25 mouse cellular contexts compared by ENCODE assay signal in the genomic region with DNA sequence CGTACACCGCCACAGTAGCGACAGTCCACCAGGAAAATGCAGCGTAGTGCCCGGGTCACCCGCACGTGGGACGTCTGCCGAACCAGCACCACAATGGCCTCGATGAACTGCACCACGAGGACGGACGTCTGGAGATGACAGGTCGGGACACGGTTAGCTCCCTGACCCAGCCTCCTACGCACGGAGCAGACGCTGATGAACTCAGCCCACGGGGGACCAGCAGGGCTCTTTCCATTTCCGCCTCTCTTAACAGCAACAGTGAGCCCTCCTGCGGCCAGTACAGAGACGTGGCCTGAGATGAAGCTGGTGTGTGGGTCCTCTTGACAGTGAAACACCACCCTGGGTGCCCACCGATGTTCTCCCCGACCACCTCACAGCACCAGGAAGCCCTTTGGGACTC. TPM values are rescaled to one million over a fixed set of nuclear protein-coding genes. Genes with fewer than 3 reads are reported as not detected.
A peak's percentile ranks its signal among the peaks of the same experiment; 100 is the strongest.
DNase-seq lines count a peak whose midpoint lies in the region; ATAC-seq lines count a peak whose summit lies in the region.
"Had no signal": no experiment of that assay in that cellular context is flagged by ENCODE, and none has a peak within 500 bp of the region (broad histone marks: within the 10 kb centered on the region; RNA-seq: fewer than 3 reads in every experiment).

No protein-coding gene starts in this region.

- no peak overlapping the region for H3K27ac ChIP-seq in intestine, embryonic 16.5 days (ENCODE audit: low read length)
- H3K27ac ChIP-seq: forebrain, embryonic 15.5 days; heart, adult 2 months; heart, embryonic 10.5 days; heart, embryonic 13.5 days; hindbrain, embryonic 13.5 days had no signal

- H3K4me3 ChIP-seq in intestine, embryonic 16.5 days (ENCODE audit: low read length): no peak overlapping the region
- H3K4me3 ChIP-seq: forebrain, embryonic 15.5 days; heart, adult 2 months; heart, embryonic 10.5 days; heart, embryonic 13.5 days; hindbrain, embryonic 13.5 days had no signal

- 89% methylated on average over 24 of the region's 24 CpGs for WGBS in intestine, embryonic 16.5 days

- peak; percentile 94 for DNase-seq in heart, adult 11 months
- no peak for DNase-seq in heart, postnatal 25 days (ENCODE audit: low spot score)
- DNase-seq in kidney, postnatal 10 days: peak; percentile 41
- no peak for DNase-seq in kidney, adult 11 months
- DNase-seq in ZHBTc4 (ENCODE audit: low read depth, low spot score): peak; percentile 19
- DNase-seq: adrenal gland, adult 2 months; adrenal gland, postnatal 14 days; cerebellum, adult 11 months; cerebellum, postnatal 10 days; gastrocnemius, postnatal 25 days; heart, adult 2 months; heart, postnatal 14 days had no signal

- no peak for ATAC-seq in intestine, embryonic 16.5 days
- ATAC-seq: CD4-positive, CD25-positive, alpha-beta regulatory T cell, adult 4 months; forebrain, embryonic 15.5 days; hindbrain, embryonic 16.5 days; inflammation-experienced regulatory T-cells, adult 6 months; intestine, postnatal 0 days; Patski had no signal

- peaks cover 22% of the 10 kb centered on the region for H3K36me3 ChIP-seq in intestine, embryonic 16.5 days (ENCODE audit: control insufficient read depth, insufficient read depth, low read length)

- H3K9ac ChIP-seq in intestine, embryonic 16.5 days (ENCODE audit: low read depth, low read length): no peak overlapping the region
- H3K9ac ChIP-seq: forebrain, embryonic 15.5 days; heart, embryonic 13.5 days; hindbrain, embryonic 13.5 days had no signal

- no peaks in the 10 kb centered on the region for H3K27me3 ChIP-seq in intestine, embryonic 16.5 days (replicated peaks; ENCODE audit: control insufficient read depth, insufficient read depth, low read length)
- H3K27me3 ChIP-seq: forebrain, embryonic 15.5 days; heart, embryonic 13.5 days; hindbrain, embryonic 13.5 days; Patski had no signal

- no peaks in the 10 kb centered on the region for H3K9me3 ChIP-seq in intestine, embryonic 16.5 days (ENCODE audit: control insufficient read depth, low read length)
- H3K9me3 ChIP-seq: forebrain, embryonic 15.5 days; heart, embryonic 10.5 days; heart, embryonic 13.5 days; hindbrain, embryonic 13.5 days had no signal

- no peak overlapping the region for H3K4me2 ChIP-seq in intestine, embryonic 16.5 days (ENCODE audit: low read depth, low read length)
- H3K4me2 ChIP-seq: forebrain, embryonic 15.5 days; heart, embryonic 13.5 days; hindbrain, embryonic 13.5 days had no signal

- H3K4me1 ChIP-seq in intestine, embryonic 16.5 days (ENCODE audit: control insufficient read depth, insufficient read depth, low read length): peaks cover 23% of the 10 kb centered on the region

- intact Hi-C loops in heart, postnatal 25 days (cut with DNase I): loop anchor here (10.0 kb wide), 1 partner anchor 49 kb away; no protein-coding TSS in a partner anchor

RNA-seq across cellular contexts. Expression of a gene that starts 32.6 kb away (rescaled TPM):
- 10 to 100 TPM; 36.0 to 37.9 TPM for total RNA-seq in heart, postnatal 25 days (2021)
- 21.4 and 23.9 TPM in 2 replicates for polyA plus RNA-seq in intestine, embryonic 16.5 days (2015; fragmentation: Nextera tagmentation; extraction: Ambion mirVana)

RNA-seq across cellular contexts. Expression of a gene that starts 32.9 kb away (rescaled TPM):
- not detected for total RNA-seq in heart, postnatal 25 days (2021)
- polyA plus RNA-seq in intestine, embryonic 16.5 days (2015; fragmentation: Nextera tagmentation; extraction: Ambion mirVana): 0.17 and 0.27 TPM in 2 replicates
- total RNA-seq: ES-E14; gastrocnemius, adult 8-10 months; heart, adult 2 months; hematopoietic stem cell, adult 5-6 weeks had no signal

RNA-seq across cellular contexts. Expression of a gene that starts 44.9 kb away (rescaled TPM):
- total RNA-seq in heart, postnatal 25 days (2021): 10 to 100 TPM in 1 of 2 experiments, 1 to 10 TPM in 1; 9.3 to 12.6 TPM
- polyA plus RNA-seq in intestine, embryonic 16.5 days (2015; fragmentation: Nextera tagmentation; extraction: Ambion mirVana): 6.9 and 7.6 TPM in 2 replicates

RNA-seq across cellular contexts. Expression of a gene that starts 52.4 kb away (rescaled TPM):
- total RNA-seq in heart, postnatal 25 days (2021): 10 to 100 TPM; 33.2 to 37.1 TPM
- 43.9 and 46.9 TPM in 2 replicates for polyA plus RNA-seq in intestine, embryonic 16.5 days (2015; fragmentation: Nextera tagmentation; extraction: Ambion mirVana)

RNA-seq across cellular contexts. Expression of a gene that starts 56.5 kb away (rescaled TPM):
- 10 to 100 TPM; 15.4 to 18.7 TPM for total RNA-seq in heart, postnatal 25 days (2021)
- 12.7 and 12.8 TPM in 2 replicates for polyA plus RNA-seq in intestine, embryonic 16.5 days (2015; fragmentation: Nextera tagmentation; extraction: Ambion mirVana)

Comparison
In these comparisons a context has a peak if more than half of its experiments do, and no peak if none do; other contexts are left out.
1. DNase-seq: peak in heart, adult 11 months (single experiment), kidney, postnatal 10 days (single experiment) and ZHBTc4 (single experiment); none in heart, postnatal 25 days (single experiment) and kidney, adult 11 months (single experiment).